Mouse (Mus musculus) myocyte (in vitro differentiated cells): Measurements from ENCODE around the gene Dusp11. TPM values are rescaled to one million over a fixed set of nuclear protein-coding genes. Genes with fewer than 3 reads are reported as not detected.
"Not testable (repeated sequence)": the region's sequence is repeated elsewhere in the genome, so short reads cannot be mapped to it uniquely, and the experiment has no call there.

Experiments used
- H3K27me3 ChIP-seq: one replicate; pipeline ENCODE4 v1.6.1; 2011; ENCODE audit not compliant: control insufficient read depth, insufficient read depth, insufficient read length
- H3K36me3 ChIP-seq: one replicate; pipeline ENCODE4 v1.6.1; 2011; ENCODE audit not compliant: control insufficient read depth, insufficient read depth
- H3K4me2 ChIP-seq: one replicate; pipeline ENCODE4 v1.6.1; 2011; ENCODE audit warnings: low read depth, control low read depth
- H3K4me3 ChIP-seq: one replicate; pipeline ENCODE4 v1.5.1; 2011; ENCODE audit warnings: mild to moderate bottlenecking, control low read depth, moderate library complexity
- H3K79me2 ChIP-seq: one replicate; pipeline ENCODE4 v1.6.1; 2011; ENCODE audit not compliant: control insufficient read depth, insufficient read depth
- H3ac ChIP-seq: one replicate; pipeline ENCODE4 v1.6.1; 2011; ENCODE audit not compliant: control insufficient read depth, insufficient read length
- CEBPB ChIP-seq: IDR thresholded peaks from 2 replicates; pipeline ENCODE4 v1.6.1; 2011; ENCODE audit warnings: mild to moderate bottlenecking, moderate library complexity; ENCODE audit not compliant: poor library complexity, insufficient read depth, severe bottlenecking
- E2F4 ChIP-seq: IDR thresholded peaks from one replicate; pipeline ENCODE4 v1.6.1; 2011; ENCODE audit warnings: mild to moderate bottlenecking, control low read depth, moderate library complexity; ENCODE audit not compliant: insufficient read depth
- MAX ChIP-seq: IDR thresholded peaks from one replicate; pipeline ENCODE4 v1.6.1; 2011; ENCODE audit warnings: low read depth, mild to moderate bottlenecking, control low read depth
- MYOD1 ChIP-seq, 3 experiments: IDR thresholded peaks; one replicate each; pipeline ENCODE4 v1.6.1; 2011; ENCODE audit warnings: control low read depth in 2 of 3, low read depth in 2 of 3, mild to moderate bottlenecking in 2 of 3, moderate library complexity in 1 of 3; ENCODE audit not compliant: insufficient read length in 2 of 3, control insufficient read depth in 1 of 3
- MYOG ChIP-seq, 3 experiments: IDR thresholded peaks; one replicate each; pipeline ENCODE4 v1.6.1; 2011; ENCODE audit warnings: control low read depth in 2 of 3, low read depth in 2 of 3, mild to moderate bottlenecking in 2 of 3; ENCODE audit not compliant: insufficient read length in 2 of 3, control insufficient read depth in 1 of 3, insufficient read depth in 1 of 3
- POLR2A ChIP-seq: IDR thresholded peaks from one replicate; pipeline ENCODE4 v1.6.1; 2011; ENCODE audit warnings: low read depth, mild to moderate bottlenecking, control low read depth, moderate library complexity; ENCODE audit not compliant: insufficient read length
- POLR2AphosphoS2 ChIP-seq: IDR thresholded peaks from one replicate; pipeline ENCODE4 v1.6.1; 2011; ENCODE audit warnings: low read depth, control low read depth; ENCODE audit not compliant: insufficient read length
- REST ChIP-seq: IDR thresholded peaks from one replicate; pipeline ENCODE4 v1.6.1; 2011; ENCODE audit warnings: mild to moderate bottlenecking, control low read depth, moderate library complexity; ENCODE audit not compliant: insufficient read depth, insufficient read length
- SRF ChIP-seq: IDR thresholded peaks from one replicate; pipeline ENCODE4 v1.6.1; 2011; ENCODE audit warnings: low read depth; ENCODE audit not compliant: control insufficient read depth, insufficient read length
- TCF12 ChIP-seq: IDR thresholded peaks from one replicate; pipeline ENCODE4 v1.6.1; 2011; ENCODE audit warnings: mild to moderate bottlenecking, control low read depth; ENCODE audit not compliant: poor library complexity, insufficient read depth, severe bottlenecking
- TCF3 ChIP-seq: IDR thresholded peaks from one replicate; pipeline ENCODE4 v1.6.1; 2011; ENCODE audit warnings: low read depth, control low read depth; ENCODE audit not compliant: insufficient read length
- USF1 ChIP-seq: IDR thresholded peaks from one replicate; pipeline ENCODE4 v1.6.1; 2011; ENCODE audit warnings: low read depth, mild to moderate bottlenecking, control low read depth, moderate library complexity
- polyA plus RNA-seq: library from polyadenylated mRNA; unstranded; fragments of >200 nt; fragmentation: generic; extraction: Trizol; gene quantifications from one replicate; pipeline ENCODE4 v1.2.1, GENCODE M21; 2012; ENCODE audit warnings: missing spikeins

The Dusp11 gene
- polyA plus RNA-seq, 1 experiment: 20.8 TPM

GRCm38 (mm10) chr6:85926709-85927108 lies 34.8 kb downstream of the Dusp11 start:
- H3K36me3 ChIP-seq: peaks cover 41% of the 10 kb centered on the region
- TF ChIP-seq POLR2A (no peak), CEBPB (no peak), REST (no peak), TCF12 (no peak), POLR2AphosphoS2 (no peak), MYOD1 (IDR thresholded peaks at IDR 0.05; ENCODE audit: control insufficient read depth in 1 of 3, insufficient read length in 2 of 3, low read depth in 2 of 3) (no peak), E2F4 (no peak), USF1 (no peak), MYOG (IDR thresholded peaks at IDR 0.05; ENCODE audit: control insufficient read depth in 1 of 3, insufficient read depth in 1 of 3, insufficient read length in 2 of 3, low read depth in 2 of 3) (no peak), MAX (no peak), SRF (no peak), TCF3 (no peak)
- no peak overlapping the region for H3K4me3 ChIP-seq

GRCm38 (mm10) chr6:85923643-85924042 lies 37.8 kb downstream of the Dusp11 start:
- Histone ChIP-seq H3K4me3 (no peak overlapping the region), H3K4me2 (no peak overlapping the region), H3K27me3 (no peaks in the 10 kb centered on the region), H3K79me2 (no peaks in the 10 kb centered on the region), H3K36me3 (peaks cover 35% of the 10 kb centered on the region), H3ac (no peak overlapping the region)
- TF ChIP-seq MYOG (IDR thresholded peaks at IDR 0.05; ENCODE audit: control insufficient read depth in 1 of 3, insufficient read depth in 1 of 3, insufficient read length in 2 of 3, low read depth in 2 of 3) (no peak), TCF12 (no peak), USF1 (no peak), SRF (no peak), MYOD1 (IDR thresholded peaks at IDR 0.05; ENCODE audit: control insufficient read depth in 1 of 3, insufficient read length in 2 of 3, low read depth in 2 of 3) (no peak), TCF3 (no peak), REST (no peak), CEBPB (no peak)

More at GRCm38 (mm10) chr6:85926709-85927108, 34.8 kb downstream of the Dusp11 start:
- no peak overlapping the region for H3K4me2 ChIP-seq
- H3K79me2 ChIP-seq: no peaks in the 10 kb centered on the region
- H3K27me3 ChIP-seq: no peaks in the 10 kb centered on the region
- H3ac ChIP-seq: no peak overlapping the region

GRCm38 (mm10) chr6:85919401-85919800 lies 42.1 kb downstream of the Dusp11 start:
- H3K36me3 ChIP-seq: peaks cover 8% of the 10 kb centered on the region
- H3K4me3 ChIP-seq: no peak overlapping the region
- H3ac ChIP-seq: no peak overlapping the region
- peaks cover 13% of the 10 kb centered on the region for H3K79me2 ChIP-seq
- no peak for TF ChIP-seq SRF
- TF ChIP-seq CEBPB: no peak
- no peak for TF ChIP-seq USF1
- no peak for TF ChIP-seq MYOG (IDR thresholded peaks at IDR 0.05; ENCODE audit: control insufficient read depth in 1 of 3, insufficient read depth in 1 of 3, insufficient read length in 2 of 3, low read depth in 2 of 3)
- TF ChIP-seq MYOD1 (IDR thresholded peaks at IDR 0.05; ENCODE audit: control insufficient read depth in 1 of 3, insufficient read length in 2 of 3, low read depth in 2 of 3): no peak
- TF ChIP-seq POLR2AphosphoS2: no peak
- TF ChIP-seq TCF12: no peak
- no peak for TF ChIP-seq TCF3
- TF ChIP-seq REST: no peak
- TF ChIP-seq POLR2A: no peak
- no peak for TF ChIP-seq MAX
- TF ChIP-seq E2F4: no peak
- H3K4me2 ChIP-seq: no peak overlapping the region
- H3K27me3 ChIP-seq: no peaks in the 10 kb centered on the region

GRCm38 (mm10) chr6:85918341-85918740 lies 43.1 kb downstream of the Dusp11 start:
- H3K4me2 ChIP-seq, H3K4me3 ChIP-seq, H3K27me3 ChIP-seq, H3K36me3 ChIP-seq, H3ac ChIP-seq: not testable (repeated sequence)
- peaks cover 13% of the 10 kb centered on the region for H3K79me2 ChIP-seq

- peaks cover 13% of the 10 kb centered on the region for H3K79me2 ChIP-seq
- no peaks in the 10 kb centered on the region for H3K27me3 ChIP-seq
- H3ac ChIP-seq: peak overlapping the region; percentile 79
- TF ChIP-seq USF1: no peak
- TF ChIP-seq SRF: no peak
- peak overlapping the region; percentile 75 for H3K4me3 ChIP-seq
- no peaks in the 10 kb centered on the region for H3K36me3 ChIP-seq
- peak overlapping the region; percentile 96 for H3K4me2 ChIP-seq
Observed at GRCm38 (mm10) chr6:85916596-85916995, 44.9 kb downstream of the Dusp11 start.
